Mouse (Mus musculus): ENCODE data around the gene Mtif2. TPM values are rescaled to one million over a fixed set of nuclear protein-coding genes. Genes with fewer than 3 reads are reported as not detected.

Mtif2 gene
- polyA plus RNA-seq, 1 experiment from 2014 or later: 32.5 TPM

GRCm38 (mm10) chr11:29563406-29563805 lies 37.2 kb downstream of the Mtif2 start:
- no peaks in the 10 kb centered on the region for H3K4me1 ChIP-seq (replicated peaks)
- no peak overlapping the region for H3K27ac ChIP-seq
- no peaks in the 10 kb centered on the region for H3K27me3 ChIP-seq
- no peak overlapping the region for H3K4me2 ChIP-seq
- ATAC-seq (ENCODE audit: low read depth) (no peak), DNase-seq (no peak)
- no peak overlapping the region for H3K4me3 ChIP-seq (replicated peaks)
- WGBS (ENCODE audit: insufficient replicate concordance): 65% methylated on average over 2 of the region's 2 CpGs
- H3K9ac ChIP-seq: no peak overlapping the region
- H3K9me3 ChIP-seq (replicated peaks): no peaks in the 10 kb centered on the region
- no peaks in the 10 kb centered on the region for H3K36me3 ChIP-seq

GRCm38 (mm10) chr11:29571536-29571935 lies 45.3 kb downstream of the Mtif2 start:
- no peaks in the 10 kb centered on the region for H3K36me3 ChIP-seq

GRCm38 (mm10) chr11:29572656-29573055 lies 46.4 kb downstream of the Mtif2 start:
- no peaks in the 10 kb centered on the region for H3K9me3 ChIP-seq (replicated peaks)
- ATAC-seq (ENCODE audit: low read depth) (no peak), DNase-seq (no peak)
- H3K9ac ChIP-seq: no peak overlapping the region
- no peaks in the 10 kb centered on the region for H3K4me1 ChIP-seq (replicated peaks)
- H3K4me2 ChIP-seq: no peak overlapping the region
- H3K4me3 ChIP-seq (replicated peaks): no peak overlapping the region
- H3K36me3 ChIP-seq: no peaks in the 10 kb centered on the region
- 59% methylated on average over 2 of the region's 2 CpGs for WGBS (ENCODE audit: insufficient replicate concordance)
- H3K27ac ChIP-seq: no peak overlapping the region
- no peaks in the 10 kb centered on the region for H3K27me3 ChIP-seq

More at GRCm38 (mm10) chr11:29571536-29571935, 45.3 kb downstream of the Mtif2 start:
- DNase-seq (no peak), ATAC-seq (ENCODE audit: low read depth) (no peak)
- Histone ChIP-seq H3K9me3 (replicated peaks) (no peaks in the 10 kb centered on the region), H3K27me3 (no peaks in the 10 kb centered on the region), H3K9ac (no peak overlapping the region), H3K4me2 (no peak overlapping the region), H3K4me3 (replicated peaks) (no peak overlapping the region), H3K4me1 (replicated peaks) (no peaks in the 10 kb centered on the region), H3K27ac (no peak overlapping the region)
- WGBS (ENCODE audit: insufficient replicate concordance): 35% methylated on average over 3 of the region's 3 CpGs

GRCm38 (mm10) chr11:29579610-29580009 lies 53.4 kb downstream of the Mtif2 start:
- H3K4me3 ChIP-seq (replicated peaks): no peak overlapping the region
- no peaks in the 10 kb centered on the region for H3K4me1 ChIP-seq (replicated peaks)
- H3K4me2 ChIP-seq: no peak overlapping the region
- ATAC-seq (ENCODE audit: low read depth): no peak
- no peaks in the 10 kb centered on the region for H3K27me3 ChIP-seq
- DNase-seq: no peak
- H3K9ac ChIP-seq: no peak overlapping the region
- H3K9me3 ChIP-seq (replicated peaks): no peaks in the 10 kb centered on the region
- no peaks in the 10 kb centered on the region for H3K36me3 ChIP-seq
- H3K27ac ChIP-seq: no peak overlapping the region

Other genes starting within 250 kb of the Mtif2 start
- 5.0 and 5.2 TPM in 2 replicates for gene Ccdc88a, start 152.8 kb upstream of the Mtif2 start, polyA plus RNA-seq (2015; fragmentation: Nextera tagmentation; extraction: Ambion mirVana)
- 25.0 and 29.8 TPM in 2 replicates for gene Prorsd1, start 11.4 kb upstream of the Mtif2 start, polyA plus RNA-seq (2015; fragmentation: Nextera tagmentation; extraction: Ambion mirVana)
- gene Clhc1, start 21.5 kb downstream of the Mtif2 start, polyA plus RNA-seq (2015; fragmentation: Nextera tagmentation; extraction: Ambion mirVana): 0.05 and 0.07 TPM in 2 replicates
- 964 and 1,016 TPM in 2 replicates for gene Rps27a, start 21.7 kb downstream of the Mtif2 start, polyA plus RNA-seq (2015; fragmentation: Nextera tagmentation; extraction: Ambion mirVana)
- 11.9 TPM in 2 replicates for gene Rtn4, start 166.5 kb downstream of the Mtif2 start, polyA plus RNA-seq (2015; fragmentation: Nextera tagmentation; extraction: Ambion mirVana)

Measured in liver, embryonic 13.5 days (tissue).